Mouse (Mus musculus) bone marrow, adult 2 months (tissue): ENCODE measurements around the gene Gm28051. TPM values are rescaled to one million over a fixed set of nuclear protein-coding genes. Genes with fewer than 3 reads are reported as not detected.

Experiments used
- H3K27ac ChIP-seq: fragments of 200-500 bp; 2 replicates; pipeline ENCODE4 v1.5.1; 2012; ENCODE audit warnings: low read depth, mild to moderate bottlenecking, control low read depth, inconsistent platforms, low read length; ENCODE audit not compliant: control insufficient read depth, poor library complexity, insufficient read depth
- H3K4me1 ChIP-seq: fragments of 200-500 bp; 2 replicates; pipeline ENCODE4 v1.6.1; 2011; ENCODE audit warnings: low read length; ENCODE audit not compliant: control insufficient read depth, insufficient read depth
- H3K4me3 ChIP-seq: fragments of 200-500 bp; replicated peaks from 2 replicates; pipeline ENCODE3; 2011; ENCODE audit warnings: mild to moderate bottlenecking, low read depth, low read length, control low read depth; ENCODE audit not compliant: control insufficient read depth
- CTCF ChIP-seq: fragments of 200-500 bp; IDR thresholded peaks from 2 replicates; pipeline ENCODE4 v1.5.1; 2011; ENCODE audit warnings: low read length, control low read depth; ENCODE audit not compliant: control insufficient read depth, insufficient read depth
- POLR2A ChIP-seq: fragments of 200-500 bp; IDR thresholded peaks from 2 replicates; pipeline ENCODE4 v1.6.1; 2011; ENCODE audit warnings: low read depth, mild to moderate bottlenecking, control low read depth, low read length, borderline replicate concordance; ENCODE audit not compliant: control insufficient read depth
- WGBS: fragments of 180-500 bp; shearing (Covaris S2); methylation state at CpG from one replicate; pipeline ENCODE4 v1.1.7; 2018; 5-methylcytosine and 5-hydroxymethylcytosine counted together
- polyA plus RNA-seq: library from polyadenylated mRNA; stranded (reverse); fragments of >200 nt; gene quantifications from 2 replicates; pipeline ENCODE4 v1.2.4, GENCODE M21; 2011; ENCODE audit warnings: low replicate concordance; ENCODE audit not compliant: missing spikeins, insufficient read depth, insufficient read length

Gm28051 gene
- polyA plus RNA-seq, 1 experiment, result not detected

- 85% methylated on average over 8 of the region's 8 CpGs for WGBS
- Histone ChIP-seq H3K27ac (no peak overlapping the region), H3K4me3 (no peak overlapping the region), H3K4me1 (no peaks in the 10 kb centered on the region)
- TF ChIP-seq POLR2A (no peak), CTCF (no peak)
Observed at GRCm38 (mm10) chr12:102722966-102723365, 34.6 kb downstream of the Gm28051 start.

- H3K4me3 ChIP-seq, result no peak overlapping the region
- TF ChIP-seq POLR2A (no peak), CTCF (no peak)
- H3K27ac ChIP-seq, result no peak overlapping the region
- WGBS, result 83% methylated on average over 11 of the region's 11 CpGs
- no peaks in the 10 kb centered on the region for H3K4me1 ChIP-seq
Observed at GRCm38 (mm10) chr12:102722451-102722850, 35.1 kb downstream of the Gm28051 start.

GRCm38 (mm10) chr12:102719552-102720315, 37.8 kb downstream of the Gm28051 start:
- no peak overlapping the region for H3K4me3 ChIP-seq
- WGBS, result 44% methylated on average over 13 of the region's 13 CpGs
- no peaks in the 10 kb centered on the region; the same call in 1 of the 2 replicates for H3K4me1 ChIP-seq
- TF ChIP-seq CTCF, result peak; percentile 55
- TF ChIP-seq POLR2A, result no peak
- no peak overlapping the region for H3K27ac ChIP-seq

- TF ChIP-seq POLR2A (no peak), CTCF (no peak)
- WGBS, result 79% methylated on average over 10 of the region's 10 CpGs
- peaks cover 3% of the 10 kb centered on the region; the same call in 1 of the 2 replicates for H3K4me1 ChIP-seq
- no peak overlapping the region for H3K4me3 ChIP-seq
- no peak overlapping the region for H3K27ac ChIP-seq
Observed at GRCm38 (mm10) chr12:102714654-102715395, 42.7 kb downstream of the Gm28051 start.

- Histone ChIP-seq H3K27ac (no peak overlapping the region), H3K4me1 (peaks cover 3% of the 10 kb centered on the region; the same call in 1 of the 2 replicates), H3K4me3 (no peak overlapping the region)
- no peak for TF ChIP-seq CTCF
- TF ChIP-seq POLR2A, result no peak
- 63% methylated on average over 2 of the region's 2 CpGs for WGBS
Observed at GRCm38 (mm10) chr12:102714116-102714515, 43.4 kb downstream of the Gm28051 start.

- TF ChIP-seq POLR2A (no peak), CTCF (no peak)
- Histone ChIP-seq H3K4me3 (peak overlapping the region; percentile 45), H3K4me1 (peaks cover 3% of the 10 kb centered on the region; the same call in 1 of the 2 replicates), H3K27ac (peak overlapping the region; percentile 90)
- WGBS, result 22% methylated on average over 20 of the region's 20 CpGs
Observed at GRCm38 (mm10) chr12:102713153-102713865, 44.3 kb downstream of the Gm28051 start.

- H3K27ac ChIP-seq, result no peak overlapping the region
- H3K4me1 ChIP-seq, result peaks cover 3% of the 10 kb centered on the region; the same call in 1 of the 2 replicates
- H3K4me3 ChIP-seq, result no peak overlapping the region
- no peak for TF ChIP-seq POLR2A
- WGBS, result 75% methylated on average over 4 of the region's 4 CpGs
Observed at GRCm38 (mm10) chr12:102710851-102711375, 46.7 kb downstream of the Gm28051 start.
